Mouse (Mus musculus) kidney, postnatal 0 days (tissue): Measurements from ENCODE around the gene Slc27a3. TPM values are rescaled to one million over a fixed set of nuclear protein-coding genes. Genes with fewer than 3 reads are reported as not detected.
"Not testable (repeated sequence)": the region's sequence is repeated elsewhere in the genome, so short reads cannot be mapped to it uniquely, and the experiment has no call there.

Source experiments
- ATAC-seq: fragments of 200-750 bp; cut with Nextera tagmentation; replicated peaks from 2 replicates; pipeline ENCODE4 v1.8.0; 2017; ENCODE audit warnings: low read depth, moderate number of reproducible peaks, moderate TSS enrichment, moderate library complexity; ENCODE audit not compliant: low FRiP score
- DNase-seq: peaks from one replicate; pipeline ENCODE4 v3.0.0-alpha.2; 2016; ENCODE audit warnings: low spot score
- H3K27ac ChIP-seq: fragments of 300-500 bp; sonication (generic); 2 replicates; pipeline ENCODE4 v1.5.1; 2014; ENCODE audit warnings: mild to moderate bottlenecking
- H3K27me3 ChIP-seq: fragments of 300-500 bp; sonication (generic); 2 replicates; pipeline ENCODE4 v1.6.1; 2014; ENCODE audit warnings: low read length, mixed read lengths; ENCODE audit not compliant: insufficient read depth
- H3K36me3 ChIP-seq: fragments of 300-500 bp; sonication (generic); 2 replicates; pipeline ENCODE4 v1.6.1; 2014; ENCODE audit warnings: low read length, mixed read lengths; ENCODE audit not compliant: insufficient read depth
- H3K4me1 ChIP-seq: fragments of 300-500 bp; sonication (generic); replicated peaks from 2 replicates; pipeline ENCODE4 v1.6.1; 2014; ENCODE audit warnings: antibody characterized with exemption, low read length, mixed read lengths; ENCODE audit not compliant: insufficient read depth
- H3K4me2 ChIP-seq: fragments of 300-500 bp; sonication (generic); 2 replicates; pipeline ENCODE4 v1.6.1; 2014; ENCODE audit warnings: mild to moderate bottlenecking, low read length, moderate library complexity, mixed read lengths
- H3K4me3 ChIP-seq: fragments of 300-500 bp; sonication (generic); replicated peaks from 2 replicates; pipeline ENCODE4 v1.5.1; 2014; ENCODE audit warnings: low read depth, low read length
- H3K9ac ChIP-seq: fragments of 300-500 bp; sonication (generic); 2 replicates; pipeline ENCODE4 v1.6.1; 2014; ENCODE audit warnings: low read depth, low read length
- H3K9me3 ChIP-seq: fragments of 300-500 bp; sonication (generic); replicated peaks from 2 replicates; pipeline ENCODE4 v1.6.1; 2016; ENCODE audit warnings: low read length, inconsistent platforms, mixed read lengths
- CTCF ChIP-seq: IDR thresholded peaks from 2 replicates; pipeline ENCODE4 v1.5.1; 2016; ENCODE audit warnings: antibody characterized with exemption, low read depth, mild to moderate bottlenecking, moderate library complexity
- WGBS: fragments of 180-500 bp; shearing (Covaris S2); extraction: QIAGEN DNeasy Blood & Tissue Kit; methylation state at CpG from one replicate; pipeline ENCODE4 v1.1.7; 2014; 5-methylcytosine and 5-hydroxymethylcytosine counted together
- polyA plus RNA-seq: library from polyadenylated mRNA; unstranded; fragments of >200 nt; fragmentation: Nextera tagmentation; extraction: Ambion mirVana; gene quantifications from 2 replicates; pipeline ENCODE4 v1.2.1, GENCODE M21; 2015

The Slc27a3 gene
- polyA plus RNA-seq, 1 experiment from 2014 or later, result 16.1 TPM

- Histone ChIP-seq H3K4me2 (no peak overlapping the region), H3K9me3 (no peaks in the 10 kb centered on the region), H3K4me1 (no peaks in the 10 kb centered on the region), H3K9ac (no peak overlapping the region), H3K27ac (no peak overlapping the region), H3K27me3 (no peaks in the 10 kb centered on the region), H3K36me3 (no peaks in the 10 kb centered on the region), H3K4me3 (no peak overlapping the region)
- WGBS, result 91% methylated on average over 5 of the region's 5 CpGs
- DNase-seq (no peak), ATAC-seq (no peak)
- TF ChIP-seq CTCF, result no peak
These were observed 22.6 kb downstream of the Slc27a3 start for GRCm38 (mm10) chr3:90367001-90367632.

GRCm38 (mm10) chr3:90362346-90362745 lies 27.4 kb downstream of the Slc27a3 start:
- DNase-seq, result no peak
- ATAC-seq, result no peak
- Histone ChIP-seq H3K27me3 (no peaks in the 10 kb centered on the region), H3K36me3 (peaks cover 10% of the 10 kb centered on the region; the same call in 1 of the 2 replicates), H3K4me3 (no peak overlapping the region), H3K4me2 (no peak overlapping the region), H3K4me1 (no peaks in the 10 kb centered on the region), H3K9me3 (no peaks in the 10 kb centered on the region), H3K27ac (no peak overlapping the region), H3K9ac (no peak overlapping the region)
- TF ChIP-seq CTCF, result no peak
- WGBS, result 81% methylated on average over 2 of the region's 2 CpGs

- no peak overlapping the region for H3K9ac ChIP-seq
- 81% methylated on average over 4 of the region's 4 CpGs for WGBS
- TF ChIP-seq CTCF, result no peak
- ATAC-seq (no peak), DNase-seq (no peak)
- H3K4me2 ChIP-seq, result no peak overlapping the region
- no peak overlapping the region for H3K27ac ChIP-seq
- no peak overlapping the region for H3K4me3 ChIP-seq
- H3K36me3 ChIP-seq, result peaks cover 18% of the 10 kb centered on the region; the same call in 1 of the 2 replicates
- no peaks in the 10 kb centered on the region for H3K27me3 ChIP-seq
- H3K9me3 ChIP-seq, result no peaks in the 10 kb centered on the region
- no peaks in the 10 kb centered on the region for H3K4me1 ChIP-seq
These were observed 28.3 kb downstream of the Slc27a3 start for GRCm38 (mm10) chr3:90361476-90361875.

GRCm38 (mm10) chr3:90359230-90359629 lies 30.5 kb downstream of the Slc27a3 start:
- Histone ChIP-seq H3K4me1 (no peaks in the 10 kb centered on the region), H3K27ac (no peak overlapping the region), H3K36me3 (peaks cover 39% of the 10 kb centered on the region), H3K9me3 (no peaks in the 10 kb centered on the region), H3K4me3 (no peak overlapping the region), H3K27me3 (no peaks in the 10 kb centered on the region), H3K4me2 (no peak overlapping the region), H3K9ac (no peak overlapping the region)
- DNase-seq, result no peak
- WGBS, result 91% methylated on average over 1 of the region's 1 CpGs
- no peak for ATAC-seq
- TF ChIP-seq CTCF, result no peak

GRCm38 (mm10) chr3:90357959-90358358 lies 31.8 kb downstream of the Slc27a3 start:
- 90% methylated on average over 7 of the region's 7 CpGs for WGBS
- Histone ChIP-seq H3K27me3 (no peaks in the 10 kb centered on the region), H3K4me1 (no peaks in the 10 kb centered on the region), H3K36me3 (peaks cover 51% of the 10 kb centered on the region), H3K27ac (no peak overlapping the region), H3K4me3 (no peak overlapping the region), H3K4me2 (no peak overlapping the region), H3K9ac (no peak overlapping the region), H3K9me3 (no peaks in the 10 kb centered on the region)
- DNase-seq, result no peak
- no peak for TF ChIP-seq CTCF
- ATAC-seq, result no peak

- Histone ChIP-seq H3K9me3 (no peaks in the 10 kb centered on the region), H3K27ac (no peak overlapping the region), H3K4me1 (no peaks in the 10 kb centered on the region), H3K9ac (no peak overlapping the region), H3K27me3 (no peaks in the 10 kb centered on the region), H3K4me3 (no peak overlapping the region), H3K36me3 (peaks cover 40% of the 10 kb centered on the region), H3K4me2 (no peak overlapping the region)
- no peak for DNase-seq
- peak; percentile 28; the same call in 1 of the 2 replicates for TF ChIP-seq CTCF
- ATAC-seq, result no peak
- 98% methylated on average over 4 of the region's 4 CpGs for WGBS
These were observed 41.9 kb downstream of the Slc27a3 start for GRCm38 (mm10) chr3:90347847-90348246.

GRCm38 (mm10) chr3:90342853-90343252 lies 46.9 kb downstream of the Slc27a3 start:
- DNase-seq, H3K27me3 ChIP-seq, H3K9me3 ChIP-seq, H3K27ac ChIP-seq, H3K4me2 ChIP-seq, H3K9ac ChIP-seq, H3K36me3 ChIP-seq, H3K4me1 ChIP-seq, ATAC-seq, H3K4me3 ChIP-seq: not testable (repeated sequence)
- WGBS, result 68% methylated on average over 2 of the region's 2 CpGs
- peak; percentile 12; the same call in 1 of the 2 replicates for TF ChIP-seq CTCF
